Mouse (Mus musculus) retina, adult 2 months (tissue): ENCODE results near the gene Lrrc7.

Source experiments
- DNase-seq: peaks from one replicate; pipeline ENCODE4 v3.0.0-alpha.2; 2012; ENCODE audit warnings: low read depth, low spot score

The Lrrc7 gene

GRCm38 (mm10) chr3:158075004-158075403, 487.0 kb downstream of the Lrrc7 start:
- DNase-seq, result no peak

DNA sequence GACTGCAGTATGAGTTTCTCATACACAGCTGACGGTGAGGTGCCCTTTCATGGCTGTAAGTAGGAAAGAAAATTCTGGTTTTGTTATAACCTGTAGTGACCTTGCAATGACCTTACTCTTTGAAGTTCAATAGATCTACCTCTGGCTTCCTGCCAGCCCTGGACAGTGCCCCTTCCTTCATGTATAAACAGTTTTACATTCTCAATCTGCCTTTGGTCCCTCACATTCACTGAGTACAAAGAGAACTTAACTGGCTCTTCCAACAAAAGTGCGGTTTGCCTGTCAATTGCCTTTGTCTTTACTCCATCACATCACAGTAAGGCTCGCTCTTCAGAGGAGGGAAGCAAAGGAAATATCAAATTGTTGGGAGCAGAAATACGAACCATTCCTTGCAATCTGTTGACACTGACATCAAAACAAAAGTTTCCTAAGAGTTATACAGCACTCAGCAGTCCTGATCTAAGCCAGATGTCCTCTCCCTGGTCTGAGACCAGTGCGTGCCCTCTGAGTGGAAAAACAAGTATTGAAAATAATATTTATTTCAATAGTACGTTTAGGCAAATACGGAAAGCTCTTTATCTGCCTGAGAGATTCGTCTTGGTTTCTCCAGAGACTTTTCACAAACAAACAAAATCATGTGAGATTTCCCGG, 493.3 kb downstream of the Lrrc7 start:
- DNase-seq, result no peak

GRCm38 (mm10) chr3:158067916-158068315, 494.1 kb downstream of the Lrrc7 start:
- DNase-seq, result no peak

- DNase-seq, result no peak
Measured at GRCm38 (mm10) chr3:158065256-158065655, 496.8 kb downstream of the Lrrc7 start.

DNA sequence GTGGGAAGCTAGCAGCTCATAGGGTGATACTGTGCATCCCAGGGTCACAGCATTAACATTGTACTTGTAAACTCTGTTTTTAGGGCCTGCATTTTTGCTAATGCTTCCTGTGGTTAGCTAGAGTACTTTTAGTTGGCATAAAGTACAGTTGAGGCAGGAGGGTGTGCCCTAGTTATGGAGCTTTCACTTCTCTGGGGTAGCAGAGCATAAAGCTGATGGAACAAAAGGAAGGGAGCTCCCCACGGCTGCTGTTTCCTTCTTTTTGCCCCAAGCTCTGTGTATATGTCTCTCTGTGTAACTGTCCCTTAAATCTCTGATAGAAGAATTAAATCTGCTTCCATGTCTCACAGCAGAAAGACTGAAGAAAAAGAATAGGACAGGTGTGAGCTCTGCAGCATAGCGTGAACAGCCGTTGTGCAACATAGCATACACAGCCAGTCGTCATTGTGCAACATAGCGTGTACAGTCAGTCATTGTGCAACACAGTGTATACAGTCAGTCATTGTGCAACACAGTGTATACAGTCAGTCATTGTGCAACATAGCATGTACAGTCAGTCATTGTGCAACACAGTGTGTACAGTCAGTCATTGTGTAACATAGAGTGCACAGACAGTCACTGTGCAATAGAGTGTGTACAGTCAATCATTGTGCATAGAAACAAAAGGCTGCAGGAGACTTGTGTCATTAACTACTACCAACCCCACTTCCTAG, 500.1 kb downstream of the Lrrc7 start:
- DNase-seq, result no peak

- DNase-seq, result no peak
Measured at GRCm38 (mm10) chr3:158060621-158061291, 501.3 kb downstream of the Lrrc7 start.

DNA sequence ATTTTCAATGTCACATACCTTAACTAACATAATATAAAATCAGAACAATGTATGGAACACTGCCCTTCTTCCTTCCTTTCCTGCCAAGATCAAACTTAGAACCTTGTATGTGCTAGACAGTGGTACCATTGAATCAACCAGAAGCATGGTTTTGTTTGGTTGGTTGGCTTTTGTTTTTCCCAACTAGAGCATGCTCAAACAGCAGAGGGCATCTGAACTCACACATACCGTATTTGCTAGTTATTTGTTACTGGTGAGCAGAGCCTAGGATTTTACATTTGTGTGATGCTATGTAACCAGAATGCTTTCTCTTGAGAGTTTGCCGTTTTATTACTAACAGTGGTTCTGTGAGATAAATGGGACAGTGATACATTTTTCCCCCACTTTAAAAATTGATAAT, 512.5 kb downstream of the Lrrc7 start:
- DNase-seq, result no peak

DNA sequence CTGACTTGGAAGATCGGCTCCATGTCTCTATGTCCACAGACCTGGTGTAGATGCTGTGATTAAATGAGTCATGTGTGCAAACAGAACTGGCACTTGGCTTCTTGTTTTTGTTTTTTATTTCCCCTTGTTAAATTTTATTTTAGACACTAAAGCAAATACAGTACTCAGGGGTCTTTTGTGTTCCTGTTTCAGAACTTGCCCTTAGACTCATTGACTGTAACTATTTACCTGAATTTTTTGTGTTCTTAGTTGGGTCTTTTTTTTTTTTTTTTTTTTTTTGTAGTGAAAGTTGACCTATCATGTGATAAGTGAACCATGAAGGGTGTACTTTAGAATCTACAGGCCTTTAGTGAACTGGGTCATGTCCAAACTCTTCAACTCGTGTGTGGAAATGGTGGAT, 521.3 kb downstream of the Lrrc7 start:
- no peak for DNase-seq

DNA sequence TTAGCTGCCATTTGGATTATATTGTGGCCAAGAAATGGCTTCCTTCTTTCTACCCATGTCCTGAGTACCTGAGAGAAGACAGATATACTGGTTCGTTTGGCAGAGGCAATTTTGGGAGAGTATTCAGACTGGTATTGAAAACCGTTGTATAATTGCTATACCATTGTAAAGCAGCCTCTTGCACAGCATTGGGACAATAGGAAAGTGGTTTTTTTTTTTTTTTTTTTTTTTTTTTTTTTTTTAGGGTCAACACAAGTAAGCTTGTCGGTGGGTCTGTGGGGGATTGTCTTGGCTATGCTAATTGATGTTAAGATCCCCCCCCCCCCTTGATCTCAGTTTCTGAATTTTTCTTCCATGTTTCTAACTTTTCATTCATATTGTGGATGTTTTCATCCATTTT, 523.9 kb downstream of the Lrrc7 start:
- no peak for DNase-seq

DNA sequence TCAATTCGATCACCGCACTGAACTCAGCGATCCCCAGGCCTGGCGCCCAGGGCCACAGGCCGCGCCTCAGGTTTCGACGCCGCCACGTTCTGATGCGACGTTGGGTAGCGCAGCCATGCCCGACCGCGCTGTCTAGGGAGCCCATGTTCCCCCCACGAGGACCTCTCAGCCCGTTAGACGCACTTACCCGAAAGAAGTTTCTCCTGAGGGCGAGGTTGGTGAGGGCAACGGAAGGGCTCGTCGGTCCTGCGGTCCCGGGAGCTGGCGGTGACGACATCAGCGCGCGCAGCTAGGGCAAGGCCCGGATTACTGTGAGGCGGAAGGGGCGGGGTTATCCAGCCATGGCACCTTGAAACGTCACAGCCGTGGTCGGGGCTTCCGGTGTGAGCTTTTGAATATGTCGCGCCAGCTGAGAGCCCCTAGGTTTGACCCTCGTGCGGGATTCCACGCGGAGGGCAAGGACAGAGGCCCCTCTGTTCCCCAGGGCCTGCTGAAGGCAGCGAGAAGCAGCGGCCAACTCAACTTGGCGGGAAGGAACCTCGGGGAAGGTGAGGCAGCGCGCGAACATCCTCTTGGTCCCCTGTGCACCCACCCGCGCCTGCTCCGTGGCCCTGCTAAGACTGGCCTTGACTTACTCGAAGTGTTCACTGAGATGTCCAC, 525.6 kb downstream of the Lrrc7 start, which contains the start of the genes Srsf11 and Lrrc40:
Srsf11 (minus strand) TSS at position 311 of the 660 bp plus-strand sequence.
Lrrc40 (plus strand) TSS at position 334 of the 660 bp plus-strand sequence.
- peak; percentile 90 for DNase-seq

DNA sequence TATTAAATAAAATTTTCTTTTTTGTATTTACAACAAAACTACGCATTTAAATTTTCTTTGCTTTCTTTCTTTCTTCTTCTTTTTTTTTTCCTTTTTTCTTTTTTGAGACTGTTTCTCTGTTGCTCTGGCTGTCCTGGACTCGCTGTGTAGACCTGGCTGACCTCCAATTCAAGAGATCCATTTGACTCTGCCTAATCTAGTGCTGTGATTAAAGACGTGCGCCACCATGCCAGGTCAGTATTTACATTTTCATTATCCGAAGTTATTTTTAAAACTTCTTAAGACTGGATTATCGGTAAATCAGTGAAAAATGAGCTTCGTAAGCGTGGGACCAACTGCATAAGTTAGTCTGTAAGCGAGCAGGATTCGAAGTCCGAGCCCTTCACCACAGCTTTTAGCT, 526.2 kb downstream of the Lrrc7 start:
- DNase-seq, result no peak
